Mouse (Mus musculus): Measurements from ENCODE around the gene Pitx1.

DNA sequence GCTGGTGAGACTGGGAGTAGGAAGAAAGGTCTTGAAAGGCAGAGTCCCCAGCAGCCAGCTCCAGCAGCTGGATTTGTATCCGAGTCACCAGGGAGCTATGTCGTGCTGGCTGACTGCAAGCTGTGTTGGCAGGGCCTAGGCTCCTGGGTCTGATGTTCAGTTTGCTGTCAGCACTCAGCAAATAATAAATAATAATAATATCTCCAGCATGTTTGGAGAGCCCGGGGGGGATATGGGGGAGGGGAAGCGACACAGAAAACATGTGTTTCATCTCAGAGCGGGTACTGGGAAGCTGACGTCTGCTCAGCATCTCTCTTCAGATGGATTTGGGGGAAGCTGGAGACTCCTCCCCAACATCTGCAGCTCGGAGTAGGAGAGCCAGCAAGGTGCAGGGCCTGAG, 19.8 kb upstream of the Pitx1 start:
- TF ChIP-seq FLI1 (IDR thresholded peaks at IDR 0.05; ENCODE audit: low read length) (no peak), GATA1 (IDR thresholded peaks at IDR 0.05; ENCODE audit: borderline replicate concordance, low read length) (no peak)

All from megakaryocyte, embryonic 14.5 days (primary cell).